In the genomic region with DNA sequence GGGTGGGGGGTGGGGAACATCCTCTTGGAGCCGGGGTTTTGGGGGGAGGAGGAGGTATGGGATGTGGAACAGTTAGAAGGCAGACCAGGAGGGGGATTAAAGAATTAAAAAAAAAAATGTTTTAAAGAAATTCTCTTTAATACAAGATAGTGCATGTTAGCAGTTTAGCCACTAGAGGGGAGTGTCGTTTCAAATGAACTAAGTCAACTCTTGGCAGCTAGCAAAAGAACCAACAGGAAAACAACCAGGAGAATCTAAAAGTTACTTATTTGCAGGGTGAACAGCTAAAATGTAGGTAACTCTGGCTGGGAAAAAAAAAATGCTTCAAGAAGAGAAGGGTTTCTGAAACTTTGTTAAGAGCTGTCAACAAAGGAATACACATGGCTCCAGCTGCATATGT, we compare ENCODE assay signal across 8 mouse cellular contexts. TPM values are rescaled to one million over a fixed set of nuclear protein-coding genes. Genes with fewer than 3 reads are reported as not detected.
DNase-seq lines count a peak whose midpoint lies in the region; ATAC-seq and TF ChIP-seq lines count a peak whose summit lies in the region.

No protein-coding gene starts in this region.

- peak; percentile 22; the same call in 1 of the 2 replicates for ATAC-seq in forebrain, embryonic 16.5 days

- no peak overlapping the region for H3K4me3 ChIP-seq in forebrain, embryonic 16.5 days (replicated peaks; ENCODE audit: low read length)
- H3K4me3 ChIP-seq in small intestine, adult 2 months (ENCODE audit: low read depth, low read length): no peak overlapping the region

- H3K27ac ChIP-seq in forebrain, embryonic 16.5 days (ENCODE audit: low read length): no peak overlapping the region
- H3K27ac ChIP-seq in small intestine, adult 2 months (ENCODE audit: insufficient read depth, low read depth, low read length): no peak overlapping the region

- peak; percentile 39; the same call in 1 of the 2 replicates for TF ChIP-seq CTCF in small intestine, adult 2 months (IDR thresholded peaks at IDR 0.05; ENCODE audit: extremely low read depth, insufficient read length, insufficient replicate concordance, low read depth, low read length)

- no peak for TF ChIP-seq POLR2A in small intestine, adult 2 months (IDR thresholded peaks at IDR 0.05; ENCODE audit: low read depth, low read length)

- H3K4me1 ChIP-seq in forebrain, embryonic 16.5 days (replicated peaks; ENCODE audit: control insufficient read depth, insufficient read depth, low read length): peaks cover 13% of the 10 kb centered on the region
- peaks cover 7% of the 10 kb centered on the region; the same call in 1 of the 2 replicates for H3K4me1 ChIP-seq in small intestine, adult 2 months (ENCODE audit: control insufficient read depth, insufficient read depth, insufficient read length, low read length)

- 10% methylated on average over 2 of the region's 2 CpGs for WGBS in forebrain, embryonic 16.5 days
- WGBS in small intestine, adult 2 months: 3% methylated on average over 2 of the region's 2 CpGs

- H3K36me3 ChIP-seq in forebrain, embryonic 16.5 days (ENCODE audit: control insufficient read depth, insufficient read depth): no peaks in the 10 kb centered on the region
- H3K36me3 ChIP-seq in small intestine, adult 2 months (ENCODE audit: control insufficient read depth, insufficient read depth, low read length): no peaks in the 10 kb centered on the region

- H3K27me3 ChIP-seq in forebrain, embryonic 16.5 days (replicated peaks; ENCODE audit: control insufficient read depth, insufficient read depth, low read length): peaks cover 28% of the 10 kb centered on the region
- H3K27me3 ChIP-seq in small intestine, adult 2 months (ENCODE audit: control insufficient read depth, insufficient read depth, low read length): peaks cover 19% of the 10 kb centered on the region

- no peak overlapping the region for H3K4me2 ChIP-seq in forebrain, embryonic 16.5 days (ENCODE audit: low read length)

- no peak overlapping the region for H3K9ac ChIP-seq in forebrain, embryonic 16.5 days (replicated peaks; ENCODE audit: low read depth, low read length)

- H3K9me3 ChIP-seq in forebrain, embryonic 16.5 days (ENCODE audit: control insufficient read depth, low read length): no peaks in the 10 kb centered on the region

- DNase-seq in cerebellum, postnatal 10 days: peak; percentile 46 to 74
- no peak for DNase-seq in cerebellum, adult 11-12 months
- DNase-seq in left cerebral cortex, postnatal 10 days (ENCODE audit: extremely low spot score in 1 of 2, low spot score in 2 of 2): peak; percentile 25 to 36
- DNase-seq in left cerebral cortex, adult 8-10 months (ENCODE audit: low spot score in 2 of 2): no peak
- peak; percentile 64 for DNase-seq in ES-CJ7 (ENCODE audit: low read depth, low spot score)
- DNase-seq in adrenal gland, postnatal 4 days (ENCODE audit: low spot score in 2 of 2): no peak

- intact Hi-C loops in left cerebral cortex, postnatal 10 days (cut with DNase I): loop anchor here (2.0 kb wide), 1 partner anchor 152 kb away; no protein-coding TSS in a partner anchor

RNA-seq across cellular contexts. Expression of a gene that starts 1.5 kb away (rescaled TPM):
- total RNA-seq in left cerebral cortex, postnatal 10 days (2021): 10 to 100 TPM; 13.2 to 16.8 TPM
- total RNA-seq in left cerebral cortex, adult 8-10 months (2022): 1 to 10 TPM; 4.3 to 5.2 (median 4.8) TPM
- polyA plus RNA-seq in forebrain, embryonic 16.5 days (2015; fragmentation: Nextera tagmentation; extraction: Ambion mirVana): 3.8 and 4.3 TPM in 2 replicates
- 2.5 and 18.4 TPM in 2 replicates for polyA plus RNA-seq in small intestine, adult 2 months (2012; rRNA removed)
- total RNA-seq in adrenal gland, postnatal 4 days (2021): 10 to 100 TPM; 12.6 to 14.9 TPM

RNA-seq across cellular contexts. Expression of a gene that starts 31.2 kb away (rescaled TPM):
- 100 to 1,000 TPM; 148 to 150 TPM for total RNA-seq in left cerebral cortex, postnatal 10 days (2021)
- 100 to 1,000 TPM; 130 to 155 (median 135) TPM for total RNA-seq in left cerebral cortex, adult 8-10 months (2022)
- polyA plus RNA-seq in forebrain, embryonic 16.5 days (2015; fragmentation: Nextera tagmentation; extraction: Ambion mirVana): 115 and 121 TPM in 2 replicates
- polyA plus RNA-seq in small intestine, adult 2 months (2012; rRNA removed): 0.47 and 0.81 TPM in 2 replicates
- total RNA-seq in adrenal gland, postnatal 4 days (2021): 10 to 100 TPM; 79.5 to 86.3 TPM

Comparison
In these comparisons a context has a peak if more than half of its experiments do, and no peak if none do; other contexts are left out.
1. DNase-seq: peak in cerebellum, postnatal 10 days (2 of 2), left cerebral cortex, postnatal 10 days (2 of 2) and ES-CJ7 (single experiment); none in cerebellum, adult 11-12 months (single experiment), left cerebral cortex, adult 8-10 months (0 of 2) and adrenal gland, postnatal 4 days (0 of 2).